Mouse (Mus musculus): Measurements from ENCODE around the gene Fam135a. TPM values are rescaled to one million over a fixed set of nuclear protein-coding genes. Genes with fewer than 3 reads are reported as not detected.
A peak's percentile ranks its signal among the peaks of the same experiment; 100 is the strongest.

Gene Fam135a
- total RNA-seq, 2 experiments from 2014 or later = 1.6 to 2.7 TPM

DNA sequence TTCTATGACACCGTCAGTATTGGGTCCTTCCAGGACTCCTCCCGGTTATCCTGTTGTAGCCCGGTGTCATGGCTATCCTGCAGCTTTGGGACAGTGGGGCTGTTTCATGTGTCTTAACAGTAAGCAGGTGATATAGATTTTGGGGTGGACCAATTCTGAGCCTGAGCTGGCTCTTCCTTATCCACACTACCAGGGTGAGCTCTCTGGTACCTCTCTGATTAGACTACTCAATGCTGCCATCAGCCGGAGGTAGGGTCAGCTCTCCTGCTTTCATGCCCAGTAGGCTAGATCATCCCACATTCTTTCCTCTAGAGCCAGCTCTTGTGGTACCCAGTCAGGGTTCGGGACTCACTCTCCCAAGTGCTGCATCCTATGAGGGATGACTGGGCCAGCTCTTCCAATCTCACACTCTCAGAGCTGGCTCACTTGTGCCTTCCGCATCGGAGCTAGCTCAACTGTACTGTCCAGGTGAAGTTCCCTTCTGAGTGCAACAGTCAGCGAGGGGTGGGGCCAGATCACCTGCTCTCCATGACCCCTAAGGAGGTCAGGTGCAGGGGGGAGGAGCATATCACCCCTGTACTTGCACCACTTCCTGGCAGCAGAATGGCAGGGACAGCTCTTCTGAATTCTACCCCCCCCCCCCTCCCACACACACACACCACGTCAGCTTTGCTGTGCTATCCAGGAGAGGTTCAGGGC is 132.0 kb downstream of the Fam135a start:
- ATAC-seq (replicated peaks; ENCODE audit: poor library complexity) = peak; percentile 54

GRCm38 (mm10) chr1:23966226-23966625 is 133.9 kb downstream of the Fam135a start:
- peak; percentile 96 for ATAC-seq (replicated peaks; ENCODE audit: poor library complexity)

Other genes starting within 250 kb of the Fam135a start
- 63.0 and 69.0 TPM in 2 replicates for gene Smap1, start 178.0 kb downstream of the Fam135a start, total RNA-seq (2015)
- gene Smap1, start 178.0 kb downstream of the Fam135a start, total RNA-seq (2017) = 36.3 and 36.9 TPM in 2 replicates
- 36.8 and 48.1 TPM in 2 replicates for gene Sdhaf4, start 94.7 kb downstream of the Fam135a start, total RNA-seq (2015)
- gene Sdhaf4, start 94.7 kb downstream of the Fam135a start, total RNA-seq (2017) = 13.4 and 17.9 TPM in 2 replicates
- gene Col9a1, start 77.3 kb upstream of the Fam135a start, total RNA-seq (2015) = not detected in 2 replicates
- not detected in 2 replicates for gene Col9a1, start 77.3 kb upstream of the Fam135a start, total RNA-seq (2017)

Measured in megakaryocyte progenitor cell, adult 5-6 weeks (primary cell).